Mouse (Mus musculus) c-Kit-negative CD71-positive TER-119-positive erythroid progenitor cells, embryonic 14.5 days (primary cell): ENCODE data around the gene C1d.
"Not testable (repeated sequence)": the region's sequence is repeated elsewhere in the genome, so short reads cannot be mapped to it uniquely, and the experiment has no call there.

Source experiments
- DNase-seq: peaks from one replicate; pipeline ENCODE4 v3.0.0-alpha.2; 2013; ENCODE audit warnings: low read depth, low spot score

C1d gene

DNA sequence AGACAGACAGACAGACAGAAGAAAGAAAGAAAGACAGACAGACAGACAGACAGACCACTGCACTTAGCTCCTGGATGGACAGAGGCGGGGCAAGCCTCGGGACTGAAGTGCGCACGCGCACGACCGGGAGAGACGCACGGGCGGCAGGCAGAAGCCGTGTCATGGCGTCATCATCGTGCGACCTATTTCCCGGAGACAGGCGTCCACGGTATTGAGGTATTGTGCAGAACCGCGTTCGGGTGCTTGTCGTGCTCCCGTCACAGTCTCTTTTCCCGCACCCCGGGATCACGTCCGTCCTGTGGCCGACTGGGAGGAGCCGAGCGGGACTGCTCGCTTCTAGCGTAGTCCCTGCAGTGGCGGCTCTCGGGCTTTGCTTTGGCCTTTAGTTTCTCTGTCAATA, at the start of gene C1d:
C1d (plus strand) TSS at position 137 of the 400 bp plus-strand sequence.
- peak; percentile 93 for DNase-seq

DNA sequence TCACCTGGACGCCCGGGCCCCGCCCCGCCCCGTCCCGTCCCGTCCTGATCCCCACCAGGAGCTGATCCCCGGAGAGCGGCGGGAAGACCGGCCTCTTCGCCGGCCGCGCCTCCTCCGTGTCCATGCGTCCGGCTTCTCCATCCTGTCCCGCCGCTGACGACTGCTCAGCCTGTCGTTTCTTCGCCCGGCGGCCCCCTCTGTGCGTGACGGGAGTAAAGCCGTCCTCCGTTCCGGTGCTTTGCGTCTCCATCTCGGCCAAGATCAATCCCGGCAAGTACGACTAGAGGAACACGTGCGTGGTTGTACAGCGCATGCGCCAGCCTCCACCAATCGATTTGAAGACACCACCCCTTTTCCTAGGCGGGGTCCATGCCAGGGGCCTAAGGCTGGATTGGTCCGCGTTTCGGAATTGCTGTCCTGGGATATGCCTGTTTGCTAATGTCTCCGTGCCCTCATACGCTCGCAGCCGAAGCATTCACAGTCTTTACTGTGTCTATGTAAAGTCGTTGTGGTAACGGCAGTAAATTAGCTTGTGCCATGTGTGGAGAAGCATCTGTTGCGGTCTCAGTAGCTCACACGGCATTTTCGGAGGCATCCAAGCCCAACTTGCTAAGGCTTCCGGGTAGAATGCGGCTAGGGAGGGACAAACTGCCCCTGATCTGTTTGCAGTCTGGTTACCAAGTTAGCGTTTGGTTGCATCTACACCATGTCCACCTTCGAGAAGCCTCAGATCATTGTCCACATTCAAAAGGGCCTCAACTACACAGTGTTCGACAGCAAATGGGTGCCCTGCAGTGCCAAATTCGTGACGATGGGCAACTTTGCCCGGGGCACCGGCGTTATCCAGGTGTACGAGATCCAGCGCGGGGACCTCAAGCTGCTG, 45.9 kb upstream of the C1d start, which contains the start of gene Pno1:
Pno1 (minus strand) TSS at position 311 of the 883 bp plus-strand sequence.
- peak; percentile 95 for DNase-seq

DNA sequence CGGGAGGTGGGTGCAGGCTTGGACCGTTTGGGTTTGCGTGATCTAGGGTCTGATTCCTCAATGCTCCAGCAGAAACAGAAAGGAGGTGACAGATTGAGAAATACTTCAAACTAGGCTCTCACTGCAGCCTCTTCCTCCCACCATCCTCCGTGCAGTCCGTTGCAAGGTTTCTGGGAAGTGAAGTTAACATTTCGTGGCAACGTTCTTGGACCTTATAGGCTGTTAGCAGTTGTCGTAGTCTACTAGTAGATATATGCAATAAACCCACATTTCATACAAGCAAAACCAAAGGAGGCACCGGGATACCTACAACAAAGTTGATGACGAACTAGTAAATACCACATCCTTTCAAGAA, 45.3 kb upstream of the C1d start:
- no peak for DNase-seq

GRCm38 (mm10) chr11:17212903-17213509, 44.4 kb upstream of the C1d start:
- no peak for DNase-seq

GRCm38 (mm10) chr11:17215475-17215874, 41.9 kb upstream of the C1d start:
- DNase-seq: no peak

DNA sequence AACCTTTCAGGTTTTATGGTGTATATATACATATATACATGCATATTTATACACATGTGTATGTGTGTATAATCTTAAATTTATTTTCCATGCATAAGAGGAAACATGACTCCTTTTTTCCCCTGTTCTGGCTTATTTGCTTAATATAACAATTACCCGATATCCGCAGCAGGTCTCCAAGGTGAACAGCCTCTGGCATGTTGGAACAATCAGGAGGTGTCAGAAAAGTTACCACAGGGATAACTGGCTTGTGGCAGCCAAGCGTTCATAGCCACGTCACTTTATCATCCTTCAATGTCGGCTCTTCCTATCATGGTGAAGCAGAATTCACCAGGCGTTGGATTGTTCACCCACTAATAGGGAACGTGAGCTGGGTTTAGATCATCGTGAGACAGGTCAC, 36.3 kb upstream of the C1d start:
- DNase-seq: no peak

DNA sequence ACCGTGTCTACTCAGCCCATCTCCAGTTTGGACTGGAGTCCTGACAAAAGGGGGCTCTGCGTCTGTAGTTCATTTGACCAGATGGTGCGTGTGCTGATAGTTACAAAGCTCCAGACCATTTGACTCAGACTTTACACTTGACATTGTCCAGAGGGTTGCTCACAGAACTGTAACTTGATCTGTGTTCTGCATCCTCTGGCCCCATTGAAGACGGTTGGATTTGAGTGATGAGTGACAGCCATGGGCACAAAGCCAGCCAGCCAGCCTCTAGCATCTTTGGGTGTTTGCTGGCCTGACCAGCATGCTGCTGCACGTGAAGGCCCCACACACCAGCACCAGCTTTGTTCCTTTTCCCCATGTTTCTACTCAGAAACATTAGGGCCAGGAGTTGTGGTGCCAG, 24.6 kb upstream of the C1d start:
- no peak for DNase-seq

DNA sequence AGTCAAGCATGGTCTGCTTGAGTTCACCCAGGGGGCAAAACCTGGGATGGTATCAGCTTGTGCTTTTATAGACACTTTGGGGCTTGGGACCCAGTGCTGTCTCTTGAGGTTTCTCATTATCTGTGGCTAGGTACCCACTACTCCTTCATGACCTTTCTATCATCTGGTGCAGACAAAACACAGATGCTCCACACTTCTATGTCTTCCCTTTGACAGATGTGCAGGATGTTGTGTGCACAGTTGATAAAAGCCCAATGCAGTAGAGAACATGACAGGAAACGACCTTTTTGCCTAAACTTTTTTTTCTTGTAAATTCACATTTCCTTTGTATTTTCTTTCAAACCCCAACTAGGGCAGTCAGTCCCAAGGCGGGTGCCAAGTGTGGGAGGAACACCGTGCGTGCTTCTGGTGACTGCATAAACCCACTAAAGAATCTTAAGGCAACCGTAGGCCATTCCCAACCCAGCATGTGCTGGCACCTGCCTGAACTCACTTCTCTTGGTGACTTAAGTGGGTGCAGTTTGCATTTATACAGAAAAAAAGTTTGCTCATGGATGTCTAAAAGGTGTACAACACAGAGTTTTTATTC, 20.8 kb upstream of the C1d start:
- no peak for DNase-seq

DNA sequence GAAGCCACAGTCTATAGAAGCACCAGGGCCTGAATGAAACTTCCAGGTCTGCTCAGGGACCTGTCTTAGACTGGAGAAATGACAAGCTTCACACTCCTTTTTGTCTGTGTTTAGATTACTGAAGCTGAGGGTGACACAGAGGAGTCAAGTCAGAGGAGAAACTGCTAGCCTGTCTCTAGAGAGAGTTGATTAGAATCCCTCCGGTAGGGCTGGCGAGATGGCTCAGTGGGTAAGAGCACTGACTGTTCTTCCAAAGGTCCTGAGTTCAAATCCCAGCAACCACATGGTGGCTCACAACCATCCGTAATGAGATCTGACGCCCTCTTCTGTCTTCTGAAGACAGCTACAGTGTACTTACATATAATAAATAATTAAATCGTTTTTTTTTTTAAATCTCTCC, 18.8 kb upstream of the C1d start:
- DNase-seq: not testable (repeated sequence)

DNA sequence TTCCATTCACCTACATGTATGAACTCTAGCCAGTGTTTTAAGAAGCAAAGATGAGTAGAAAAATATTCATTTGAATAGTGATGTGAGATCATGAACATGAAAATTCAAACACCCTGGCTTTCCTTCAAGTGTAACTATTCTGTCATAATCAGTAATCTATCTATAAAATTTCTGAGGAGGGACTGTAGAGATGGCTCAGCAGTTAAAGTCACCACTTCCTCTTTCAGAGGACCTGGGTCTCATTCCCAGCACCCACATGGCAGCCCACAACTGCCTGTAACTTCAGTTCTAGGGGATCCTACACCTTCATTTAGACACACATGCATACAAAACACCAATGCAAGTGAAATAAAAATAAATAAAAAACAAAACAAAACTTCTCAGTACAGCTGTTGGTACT, 8.7 kb upstream of the C1d start:
- DNase-seq: no peak

DNA sequence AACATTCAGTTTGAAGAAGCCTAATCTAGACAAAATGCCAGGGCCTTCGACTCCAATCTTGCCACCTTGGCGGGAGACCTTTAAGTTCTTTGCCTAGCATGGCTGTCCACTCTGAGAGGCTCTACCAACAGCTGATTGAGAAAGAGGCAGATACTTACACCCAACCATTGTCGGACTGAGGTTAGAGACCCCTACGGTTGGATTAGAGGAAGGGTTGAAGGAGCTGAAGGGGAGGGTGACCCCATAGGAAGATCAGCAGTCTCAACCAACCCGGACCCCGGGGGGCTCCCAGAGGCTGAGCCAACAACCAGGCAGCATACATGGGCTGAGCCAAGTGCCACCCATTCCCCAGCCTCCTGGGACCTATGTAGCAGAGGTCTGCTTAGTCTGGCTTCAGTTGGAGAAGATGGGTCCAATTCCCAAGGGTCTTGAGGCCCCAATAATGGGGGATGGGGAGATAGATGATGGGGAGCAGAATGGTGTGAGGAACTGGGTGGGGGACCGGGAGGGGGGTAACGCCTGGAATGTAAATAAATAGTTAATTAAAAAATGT, 490 bp upstream of the C1d start:
- DNase-seq: no peak

- DNase-seq: no peak
Observed at GRCm38 (mm10) chr11:17257861-17258260, 482 bp downstream of the C1d start.

GRCm38 (mm10) chr11:17267176-17267575, 9.8 kb downstream of the C1d start:
- no peak for DNase-seq

- no peak for DNase-seq
Observed at GRCm38 (mm10) chr11:17268801-17269200, 11.4 kb downstream of the C1d start.

DNA sequence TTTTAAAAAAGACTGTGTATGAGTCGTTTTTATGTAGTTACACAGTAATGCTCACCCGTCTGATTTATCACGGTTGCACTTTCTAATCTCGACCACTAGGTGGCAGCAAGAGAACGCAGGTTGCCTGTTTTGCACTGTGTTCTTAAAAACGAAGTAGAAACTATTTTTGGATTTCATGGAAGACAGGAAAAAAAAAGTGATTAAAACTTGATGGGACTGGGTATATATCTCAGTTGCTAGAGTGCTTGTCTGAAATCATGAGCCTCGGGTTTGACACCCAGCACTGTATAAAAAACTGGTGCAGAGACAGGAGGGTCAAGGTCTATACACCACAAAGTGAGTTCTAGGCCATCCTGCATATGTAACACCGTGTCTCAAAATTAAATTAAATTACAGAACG, 22.6 kb downstream of the C1d start:
- peak; percentile 24 for DNase-seq

DNA sequence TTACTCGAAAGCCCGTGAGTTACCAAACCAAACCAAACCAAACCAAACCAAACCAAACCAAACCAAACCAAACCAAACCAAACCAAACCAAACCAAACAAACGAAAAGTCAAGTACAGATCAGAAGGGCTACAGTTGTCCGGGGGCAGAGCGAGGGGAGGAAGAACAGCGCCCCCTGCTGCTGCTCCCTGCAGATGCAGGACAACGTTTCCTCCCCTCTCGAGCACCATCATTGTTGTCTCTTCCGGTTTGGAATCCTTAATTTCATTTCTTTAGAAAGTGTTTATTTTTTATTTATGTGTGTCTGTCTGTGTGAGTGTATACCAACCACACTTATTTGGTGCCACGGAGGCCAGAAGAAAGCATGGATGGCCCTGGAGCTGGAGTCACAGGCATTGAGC, 26.7 kb downstream of the C1d start:
- no peak for DNase-seq

GRCm38 (mm10) chr11:17288884-17289283, 31.5 kb downstream of the C1d start:
- no peak for DNase-seq

DNA sequence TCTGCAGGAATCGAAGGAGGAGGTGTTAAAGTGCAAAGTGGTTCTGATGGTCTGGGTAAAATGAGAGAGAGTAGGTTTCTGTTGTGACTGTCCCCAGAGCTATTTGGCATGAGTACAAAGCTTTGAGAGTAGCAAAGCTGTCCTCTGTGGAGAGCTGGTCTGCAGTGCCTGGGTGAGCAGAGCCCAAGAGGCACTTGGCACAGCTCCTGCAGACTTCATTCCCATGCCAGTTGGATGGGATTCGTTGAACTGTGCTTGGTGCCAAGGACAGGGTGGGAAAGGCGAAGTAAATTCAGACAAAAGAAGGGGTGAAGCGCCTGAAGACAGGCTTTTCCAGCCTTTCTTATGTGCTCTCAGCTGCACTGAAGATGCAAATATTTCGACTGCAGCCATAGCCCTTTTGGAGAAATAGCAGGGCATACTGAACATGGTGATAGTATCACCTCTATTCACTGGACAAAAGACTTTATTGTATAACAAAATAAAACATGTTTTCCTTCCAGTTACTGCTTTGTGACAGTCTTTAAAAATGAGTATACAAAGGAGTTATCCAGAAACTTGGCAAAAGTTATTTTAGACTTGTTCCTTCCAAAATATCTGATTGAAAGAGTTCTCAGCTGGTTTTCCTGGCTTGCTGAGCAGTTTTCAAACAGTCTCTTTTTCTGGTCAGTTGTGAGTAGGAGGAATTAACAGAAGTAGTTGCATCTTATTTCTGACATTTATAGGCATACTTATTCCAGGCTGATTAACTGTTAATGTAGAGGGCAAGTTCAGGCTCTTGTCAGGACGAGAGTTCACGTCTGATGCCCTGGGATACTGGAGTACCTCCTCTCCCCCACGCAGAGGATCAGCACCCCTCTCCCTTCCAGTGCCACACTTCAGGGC, 48.9 kb downstream of the C1d start:
- DNase-seq: no peak

DNA sequence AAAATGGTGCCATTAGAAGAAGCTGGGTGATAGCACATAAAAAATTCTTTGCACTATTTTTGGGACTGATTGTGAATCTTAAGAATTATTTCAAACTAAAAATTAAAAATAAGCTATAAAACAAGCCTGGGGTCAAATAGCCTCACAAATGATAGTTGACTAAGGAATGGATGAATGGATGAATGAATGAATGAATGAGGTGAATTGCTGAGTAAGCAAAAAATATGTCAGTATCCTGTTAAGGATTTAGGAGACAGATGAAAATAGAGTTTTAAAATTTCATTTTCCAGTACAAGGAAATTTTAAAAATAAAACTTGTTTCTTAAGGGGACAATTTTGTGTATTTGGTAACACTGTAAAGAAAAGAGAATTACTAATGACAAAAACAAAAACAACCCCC, 50.1 kb downstream of the C1d start:
- DNase-seq: no peak
